Mouse (Mus musculus) forebrain, embryonic 15.5 days (tissue): ENCODE results near the gene 4930564D02Rik. TPM values are rescaled to one million over a fixed set of nuclear protein-coding genes. Genes with fewer than 3 reads are reported as not detected.

Experiments
- ATAC-seq: fragments of 200-750 bp; cut with Nextera tagmentation; replicated peaks from 2 replicates; pipeline ENCODE4 v1.8.0; 2017; ENCODE audit warnings: mild to moderate bottlenecking, moderate TSS enrichment, moderate library complexity
- H3K27ac ChIP-seq: fragments of 300-500 bp; sonication (generic); replicated peaks from 2 replicates; pipeline ENCODE4 v1.5.1; 2015; ENCODE audit warnings: mild to moderate bottlenecking, inconsistent platforms
- H3K27me3 ChIP-seq: fragments of 300-500 bp; sonication (generic); 2 replicates; pipeline ENCODE4 v1.6.1; 2015; ENCODE audit warnings: inconsistent platforms
- H3K36me3 ChIP-seq: fragments of 300-500 bp; sonication (generic); 2 replicates; pipeline ENCODE4 v1.6.1; 2015; ENCODE audit warnings: mild to moderate bottlenecking, inconsistent platforms
- H3K4me1 ChIP-seq: fragments of 300-500 bp; sonication (generic); 2 replicates; pipeline ENCODE4 v1.6.1; 2015; ENCODE audit warnings: inconsistent platforms
- H3K4me2 ChIP-seq: fragments of 300-500 bp; sonication (generic); replicated peaks from 2 replicates; pipeline ENCODE4 v1.6.1; 2015; ENCODE audit warnings: mild to moderate bottlenecking, inconsistent platforms
- H3K4me3 ChIP-seq: fragments of 300-500 bp; sonication (generic); 2 replicates; pipeline ENCODE4 v1.5.1; 2015; ENCODE audit warnings: mild to moderate bottlenecking, inconsistent platforms
- H3K9ac ChIP-seq: fragments of 300-500 bp; sonication (generic); replicated peaks from 2 replicates; pipeline ENCODE4 v1.6.1; 2015; ENCODE audit warnings: mild to moderate bottlenecking, inconsistent platforms
- H3K9me3 ChIP-seq: fragments of 300-500 bp; sonication (generic); 2 replicates; pipeline ENCODE4 v1.6.1; 2016; ENCODE audit warnings: inconsistent platforms
- WGBS: fragments of 180-500 bp; shearing (Covaris S2); methylation state at CpG from one replicate; pipeline ENCODE4 v1.1.7; 2015; ENCODE audit warnings: mixed read lengths; 5-methylcytosine and 5-hydroxymethylcytosine counted together
- polyA plus RNA-seq: library from polyadenylated mRNA; unstranded; fragments of >200 nt; fragmentation: Nextera tagmentation; extraction: Ambion mirVana; gene quantifications from 2 replicates; pipeline ENCODE4 v1.2.1, GENCODE M21; 2015

The 4930564D02Rik gene
- polyA plus RNA-seq, 1 experiment from 2014 or later, result not detected

- H3K36me3 ChIP-seq, result no peaks in the 10 kb centered on the region
- H3K27ac ChIP-seq, result no peak overlapping the region
- H3K27me3 ChIP-seq, result no peaks in the 10 kb centered on the region
- no peak overlapping the region for H3K4me2 ChIP-seq
- no peak for ATAC-seq
- WGBS, result 88% methylated on average over 5 of the region's 5 CpGs
- no peaks in the 10 kb centered on the region for H3K9me3 ChIP-seq
- H3K9ac ChIP-seq, result no peak overlapping the region
- H3K4me1 ChIP-seq, result peaks cover 41% of the 10 kb centered on the region
- H3K4me3 ChIP-seq, result no peak overlapping the region
Measured at GRCm38 (mm10) chr3:105046870-105047269, 19.8 kb upstream of the 4930564D02Rik start.

- Histone ChIP-seq H3K27me3 (no peaks in the 10 kb centered on the region), H3K4me1 (peaks cover 41% of the 10 kb centered on the region), H3K4me2 (no peak overlapping the region), H3K9me3 (no peaks in the 10 kb centered on the region), H3K4me3 (no peak overlapping the region), H3K36me3 (no peaks in the 10 kb centered on the region), H3K27ac (no peak overlapping the region), H3K9ac (no peak overlapping the region)
- no peak for ATAC-seq
- 86% methylated on average over 8 of the region's 8 CpGs for WGBS
Measured at GRCm38 (mm10) chr3:105047616-105048015, 19.0 kb upstream of the 4930564D02Rik start.

- Histone ChIP-seq H3K27ac (no peak overlapping the region), H3K4me1 (peaks cover 41% of the 10 kb centered on the region), H3K4me2 (peak overlapping the region; percentile 11), H3K9ac (no peak overlapping the region), H3K36me3 (no peaks in the 10 kb centered on the region), H3K4me3 (no peak overlapping the region), H3K9me3 (no peaks in the 10 kb centered on the region), H3K27me3 (no peaks in the 10 kb centered on the region)
- ATAC-seq, result no peak
- 86% methylated on average over 6 of the region's 6 CpGs for WGBS
Measured at GRCm38 (mm10) chr3:105049848-105050247, 16.8 kb upstream of the 4930564D02Rik start.

DNA sequence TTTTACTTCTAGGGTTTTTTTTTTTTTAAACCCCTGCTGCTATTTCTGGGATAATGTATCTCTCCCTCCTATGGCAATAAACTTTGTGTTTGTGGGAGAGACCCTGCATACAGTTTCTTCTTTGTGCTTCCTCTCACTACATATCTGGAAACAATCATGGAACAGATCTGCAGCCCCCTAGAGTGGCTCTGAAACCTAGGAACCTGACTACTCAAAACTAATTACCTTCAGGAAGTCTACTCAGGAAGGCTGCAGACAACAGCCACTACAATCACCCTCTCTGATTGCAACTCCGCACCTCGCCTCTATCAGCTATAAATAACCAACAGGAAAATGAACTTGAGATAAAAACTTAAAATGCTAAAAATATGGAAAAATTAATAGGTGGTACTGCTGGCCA lies 15.5 kb upstream of the 4930564D02Rik start:
- ATAC-seq, result no peak
- WGBS, result 72% methylated on average over 2 of the region's 2 CpGs
- Histone ChIP-seq H3K9ac (peak overlapping the region; percentile 92), H3K4me1 (peaks cover 38% of the 10 kb centered on the region), H3K36me3 (no peaks in the 10 kb centered on the region), H3K27ac (no peak overlapping the region), H3K9me3 (no peaks in the 10 kb centered on the region), H3K4me3 (peak overlapping the region; percentile 79), H3K4me2 (peak overlapping the region; percentile 67), H3K27me3 (no peaks in the 10 kb centered on the region)

DNA sequence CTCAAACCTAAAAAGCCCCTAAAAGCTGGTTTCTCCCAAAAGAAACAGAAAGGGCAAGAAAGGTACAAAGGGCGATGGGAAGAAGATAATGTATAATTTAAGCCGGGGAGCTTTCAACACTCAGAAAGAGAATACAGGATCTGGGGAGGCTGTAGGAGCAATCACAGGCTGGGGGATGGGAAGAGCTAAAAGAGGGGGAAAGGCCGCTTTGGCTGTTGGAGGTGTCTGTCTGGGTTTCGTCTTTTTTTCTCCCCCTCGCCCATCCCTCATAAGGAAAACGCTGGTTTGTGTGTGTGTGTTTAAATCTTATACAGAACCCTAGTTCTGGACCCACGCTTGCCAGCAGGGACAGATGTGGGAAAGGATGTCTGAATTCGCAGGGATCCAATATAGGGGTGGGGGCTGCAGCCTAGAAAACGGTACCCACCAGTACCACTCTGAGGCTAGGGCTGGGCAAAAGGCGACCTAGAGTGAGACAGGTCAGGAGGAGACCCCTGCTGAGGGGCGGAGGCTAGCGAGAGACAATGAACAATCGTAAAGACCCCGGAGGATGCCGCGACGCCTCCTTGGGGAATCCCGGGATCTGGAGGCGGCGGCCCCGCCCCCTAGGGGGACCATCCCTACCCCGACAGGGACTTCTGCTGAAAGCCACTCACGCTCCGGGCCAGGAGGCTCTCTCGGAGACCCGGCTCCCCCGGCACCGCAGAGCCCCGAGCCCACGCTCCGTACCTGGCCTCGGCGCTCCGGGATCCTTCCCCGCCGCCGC lies 14.3 kb upstream of the 4930564D02Rik start:
- ATAC-seq, result peak; percentile 7
- Histone ChIP-seq H3K27me3 (no peaks in the 10 kb centered on the region), H3K9ac (peak overlapping the region; percentile 92), H3K4me1 (peaks cover 38% of the 10 kb centered on the region), H3K4me3 (peak overlapping the region; percentile 79), H3K36me3 (no peaks in the 10 kb centered on the region), H3K4me2 (peak overlapping the region; percentile 67), H3K27ac (peak overlapping the region; percentile 92), H3K9me3 (no peaks in the 10 kb centered on the region)
- under 1% methylated on average over 33 of the region's 37 CpGs for whole genome bisulfite sequencing

- H3K4me3 ChIP-seq, result peak within 1 kb of the TSS; percentile 79
- no peaks in the 10 kb centered on the region for H3K9me3 ChIP-seq
- ATAC-seq, result peak; percentile 99
- peak within 1 kb of the TSS; percentile 92 for H3K27ac ChIP-seq
- H3K4me2 ChIP-seq, result peak within 1 kb of the TSS; percentile 76
- peaks cover 34% of the 10 kb centered on the region for H3K4me1 ChIP-seq
- peak within 1 kb of the TSS; percentile 92 for H3K9ac ChIP-seq
- 4% methylated on average over 31 of the region's 31 CpGs for WGBS
- H3K27me3 ChIP-seq, result no peaks in the 10 kb centered on the region
- no peaks in the 10 kb centered on the region for H3K36me3 ChIP-seq
Measured at GRCm38 (mm10) chr3:105052937-105053697, 13.5 kb upstream of the 4930564D02Rik start, which contains the start of gene Cttnbp2nl. Gene Cttnbp2nl (minus strand): TSS chr3:105053146.

DNA sequence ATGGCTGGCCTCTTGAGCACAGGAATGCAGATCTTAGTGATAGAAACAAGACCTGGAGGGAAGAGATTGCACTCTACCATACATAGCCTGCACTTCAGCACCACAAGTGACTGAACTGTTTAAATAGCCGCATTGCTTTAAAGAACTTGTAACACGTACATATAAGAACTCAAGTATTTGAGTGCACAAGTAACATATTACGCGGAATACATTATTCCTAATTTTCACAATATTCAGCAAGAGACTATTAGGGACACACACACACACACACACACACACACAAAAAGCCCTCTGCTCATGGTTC lies 13.0 kb upstream of the 4930564D02Rik start:
- Histone ChIP-seq H3K4me1 (peaks cover 36% of the 10 kb centered on the region), H3K4me2 (peak overlapping the region; percentile 76), H3K9me3 (no peaks in the 10 kb centered on the region), H3K36me3 (no peaks in the 10 kb centered on the region), H3K27ac (peak overlapping the region; percentile 92), H3K4me3 (peak overlapping the region; percentile 79), H3K27me3 (no peaks in the 10 kb centered on the region), H3K9ac (peak overlapping the region; percentile 92)
- WGBS, result 77% methylated on average over 4 of the region's 4 CpGs
- ATAC-seq, result no peak

DNA sequence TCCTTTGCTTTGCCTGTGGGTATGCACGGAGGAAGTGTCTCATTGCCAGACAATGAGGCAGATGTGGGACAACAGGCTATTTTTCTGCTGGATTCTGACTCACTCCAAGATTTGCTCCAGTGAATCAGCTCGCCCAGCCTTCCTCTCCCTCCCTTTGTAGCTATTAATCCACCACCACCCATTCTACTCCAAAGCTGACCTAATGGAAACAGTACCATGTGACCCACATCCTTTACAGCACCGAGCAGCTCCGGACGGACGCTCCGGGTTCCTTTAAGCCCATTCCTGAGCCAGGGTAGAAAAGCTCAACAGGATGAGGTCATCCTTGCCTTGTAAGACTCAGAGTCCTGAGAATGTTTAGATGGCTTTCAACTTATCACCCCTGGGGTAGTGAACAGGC lies 11.7 kb upstream of the 4930564D02Rik start:
- Histone ChIP-seq H3K36me3 (no peaks in the 10 kb centered on the region), H3K4me3 (no peak overlapping the region), H3K9me3 (no peaks in the 10 kb centered on the region), H3K27me3 (no peaks in the 10 kb centered on the region), H3K9ac (no peak overlapping the region), H3K4me2 (no peak overlapping the region), H3K27ac (no peak overlapping the region), H3K4me1 (peaks cover 28% of the 10 kb centered on the region)
- WGBS, result 61% methylated on average over 7 of the region's 7 CpGs
- ATAC-seq, result no peak

DNA sequence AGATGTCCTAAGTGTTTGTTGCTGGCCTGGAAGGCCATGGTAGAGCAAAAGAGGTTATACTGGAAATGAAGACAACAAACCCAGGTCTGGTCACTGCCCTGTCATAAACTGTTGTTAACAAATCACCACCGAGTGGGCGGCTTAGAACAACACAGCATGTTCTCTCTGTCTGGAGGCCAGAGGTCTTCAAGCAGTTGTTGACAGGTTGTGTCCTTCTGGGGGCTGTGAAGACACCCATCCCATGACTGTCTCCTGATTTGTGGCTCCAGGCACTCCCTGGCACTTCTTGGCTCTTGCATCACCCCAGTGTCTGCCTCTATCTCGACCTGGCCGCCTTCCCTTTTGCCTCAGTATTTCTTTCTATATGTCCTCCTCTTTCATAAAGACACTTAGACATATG lies 11.0 kb upstream of the 4930564D02Rik start:
- H3K4me3 ChIP-seq, result no peak overlapping the region
- H3K9me3 ChIP-seq, result no peaks in the 10 kb centered on the region
- H3K4me1 ChIP-seq, result peaks cover 23% of the 10 kb centered on the region
- H3K36me3 ChIP-seq, result no peaks in the 10 kb centered on the region
- no peak for ATAC-seq
- no peak overlapping the region for H3K27ac ChIP-seq
- no peaks in the 10 kb centered on the region for H3K27me3 ChIP-seq
- WGBS, result 83% methylated on average over 4 of the region's 4 CpGs
- no peak overlapping the region for H3K4me2 ChIP-seq
- no peak overlapping the region for H3K9ac ChIP-seq

DNA sequence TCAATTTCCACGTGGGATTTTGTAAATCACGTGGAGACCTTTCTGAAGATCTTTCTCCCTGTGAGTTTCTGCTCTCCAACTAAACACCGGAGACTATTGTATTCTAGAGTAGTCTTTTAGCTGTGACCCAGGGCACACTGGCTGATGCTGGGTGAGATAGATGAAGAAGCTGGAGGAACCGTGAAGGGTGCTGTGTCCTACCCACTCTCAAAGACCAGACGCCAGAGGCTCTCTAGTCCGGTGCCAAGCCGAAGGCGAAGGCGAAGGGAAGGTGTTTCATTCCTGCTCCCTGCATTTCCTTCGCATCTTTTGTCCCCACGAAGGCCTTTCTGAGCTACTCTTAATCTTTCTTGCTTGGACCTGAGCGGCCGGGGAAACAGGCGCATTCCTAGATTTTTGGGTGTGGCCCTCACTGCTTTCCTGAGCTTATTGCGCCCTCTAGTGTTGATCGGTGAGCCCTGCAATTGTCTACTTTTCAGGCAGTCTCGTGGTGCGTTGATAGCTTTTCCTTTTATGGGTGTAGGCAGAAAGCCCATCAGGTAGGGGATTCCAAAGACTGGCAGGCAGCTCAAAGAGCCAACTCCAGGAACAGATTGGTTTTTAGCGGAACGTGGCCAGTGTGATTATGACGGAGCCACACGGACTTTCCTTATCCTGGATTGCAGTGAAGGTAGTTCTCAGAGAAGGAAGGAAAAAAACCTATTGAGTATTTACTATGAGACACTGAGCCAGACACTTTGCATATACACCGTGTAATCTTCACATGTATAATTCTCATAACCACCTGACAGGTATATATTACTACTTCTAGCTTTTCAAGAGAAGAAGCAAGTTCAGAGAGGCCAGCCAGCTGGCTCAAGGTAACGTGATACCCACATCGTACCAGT lies 7.8 kb upstream of the 4930564D02Rik start:
- H3K4me1 ChIP-seq, result 0 out of 2 replicates have a peak, but pooled peaks cover 4% of the 10 kb centered on the region
- ATAC-seq, result peak; percentile 56
- H3K9me3 ChIP-seq, result no peaks in the 10 kb centered on the region
- no peak overlapping the region for H3K27ac ChIP-seq
- peak overlapping the region; percentile 30 for H3K4me3 ChIP-seq
- no peaks in the 10 kb centered on the region for H3K36me3 ChIP-seq
- peak overlapping the region; percentile 54 for H3K4me2 ChIP-seq
- 17% methylated on average over 25 of the region's 25 CpGs for WGBS
- no peaks in the 10 kb centered on the region for H3K27me3 ChIP-seq
- H3K9ac ChIP-seq, result peak overlapping the region; percentile 32; the same call in 1 of the 2 replicates

GRCm38 (mm10) chr3:105059911-105060310 lies 6.7 kb upstream of the 4930564D02Rik start:
- Histone ChIP-seq H3K4me2 (no peak overlapping the region), H3K36me3 (no peaks in the 10 kb centered on the region), H3K27me3 (no peaks in the 10 kb centered on the region), H3K9me3 (no peaks in the 10 kb centered on the region), H3K4me1 (0 out of 2 replicates have a peak, but pooled peaks cover 4% of the 10 kb centered on the region), H3K9ac (no peak overlapping the region), H3K4me3 (no peak overlapping the region), H3K27ac (no peak overlapping the region)
- 80% methylated on average over 7 of the region's 7 CpGs for WGBS
- no peak for ATAC-seq
